Mouse (Mus musculus) bone marrow, adult 2 months (tissue): ENCODE results near the gene Sel1l. TPM values are rescaled to one million over a fixed set of nuclear protein-coding genes. Genes with fewer than 3 reads are reported as not detected.
"Not testable (repeated sequence)": the region's sequence is repeated elsewhere in the genome, so short reads cannot be mapped to it uniquely, and the experiment has no call there.

ENCODE experiments used
- H3K27ac ChIP-seq: fragments of 200-500 bp; 2 replicates; pipeline ENCODE4 v1.5.1; 2012; ENCODE audit warnings: low read depth, mild to moderate bottlenecking, control low read depth, inconsistent platforms, low read length; ENCODE audit not compliant: control insufficient read depth, poor library complexity, insufficient read depth
- H3K4me1 ChIP-seq: fragments of 200-500 bp; 2 replicates; pipeline ENCODE4 v1.6.1; 2011; ENCODE audit warnings: low read length; ENCODE audit not compliant: control insufficient read depth, insufficient read depth
- H3K4me3 ChIP-seq: fragments of 200-500 bp; replicated peaks from 2 replicates; pipeline ENCODE3; 2011; ENCODE audit warnings: mild to moderate bottlenecking, low read depth, low read length, control low read depth; ENCODE audit not compliant: control insufficient read depth
- CTCF ChIP-seq: fragments of 200-500 bp; IDR thresholded peaks from 2 replicates; pipeline ENCODE4 v1.5.1; 2011; ENCODE audit warnings: low read length, control low read depth; ENCODE audit not compliant: control insufficient read depth, insufficient read depth
- POLR2A ChIP-seq: fragments of 200-500 bp; IDR thresholded peaks from 2 replicates; pipeline ENCODE4 v1.6.1; 2011; ENCODE audit warnings: low read depth, mild to moderate bottlenecking, control low read depth, low read length, borderline replicate concordance; ENCODE audit not compliant: control insufficient read depth
- WGBS: fragments of 180-500 bp; shearing (Covaris S2); methylation state at CpG from one replicate; pipeline ENCODE4 v1.1.7; 2018; 5-methylcytosine and 5-hydroxymethylcytosine counted together
- polyA plus RNA-seq: library from polyadenylated mRNA; stranded (reverse); fragments of >200 nt; gene quantifications from 2 replicates; pipeline ENCODE4 v1.2.4, GENCODE M21; 2011; ENCODE audit warnings: low replicate concordance; ENCODE audit not compliant: missing spikeins, insufficient read depth, insufficient read length

Sel1l gene
- polyA plus RNA-seq, 1 experiment: 54.0 TPM

DNA sequence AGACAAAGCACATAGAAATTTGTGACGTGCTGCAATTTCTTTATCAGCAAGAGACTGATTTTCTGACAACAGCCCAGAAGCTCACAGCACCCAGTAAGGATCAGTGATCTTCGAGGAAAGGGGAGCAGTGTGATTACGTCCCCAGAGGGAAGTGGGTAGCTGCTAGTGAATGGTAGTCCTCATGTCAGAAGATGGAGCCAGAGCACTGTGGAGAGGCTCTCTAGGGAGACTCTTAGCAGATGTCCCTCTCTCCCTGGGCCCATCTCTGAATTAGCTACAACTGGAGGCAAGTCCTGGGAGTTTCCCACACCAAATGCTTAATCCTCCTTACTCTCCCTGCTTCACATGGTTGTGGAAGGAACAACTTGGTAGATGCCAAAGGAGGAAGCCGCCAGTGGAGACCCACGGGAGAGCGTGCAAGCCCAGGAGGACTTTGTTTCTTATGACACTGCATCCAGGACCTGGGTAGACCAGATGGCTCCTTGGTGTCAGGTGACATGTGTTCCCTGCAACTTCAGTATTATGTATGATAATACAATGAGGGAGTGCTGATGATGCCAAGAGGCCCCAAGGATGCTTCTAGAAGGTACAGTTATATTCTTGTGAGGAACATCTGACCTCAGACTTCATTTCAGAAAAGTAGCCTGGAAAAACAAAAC lies 50.1 kb downstream of the Sel1l start:
- Histone ChIP-seq H3K27ac (no peak overlapping the region), H3K4me3 (no peak overlapping the region), H3K4me1 (peaks cover 3% of the 10 kb centered on the region; the same call in 1 of the 2 replicates)
- WGBS: 57% methylated on average over 6 of the region's 6 CpGs
- TF ChIP-seq CTCF (no peak), POLR2A (no peak)

DNA sequence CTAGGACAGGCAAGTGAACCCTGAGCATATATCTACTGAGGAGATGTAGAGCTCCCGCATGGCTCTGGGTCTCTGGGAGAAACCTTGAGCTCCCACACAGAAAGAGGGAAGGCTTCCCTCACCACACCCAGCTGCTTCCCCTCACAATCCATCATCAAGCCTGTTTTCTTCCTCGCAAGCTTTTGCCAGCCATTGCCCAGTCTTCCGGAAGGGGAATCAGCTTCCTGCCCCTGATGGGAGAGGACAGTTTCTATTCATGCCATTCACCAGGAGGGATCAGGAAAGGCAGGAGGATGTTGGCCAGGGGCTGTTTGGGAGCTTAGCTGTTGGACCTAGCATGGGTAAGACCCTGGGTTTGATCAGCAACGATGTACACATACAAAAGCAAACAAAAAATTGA lies 52.2 kb downstream of the Sel1l start:
- Histone ChIP-seq H3K4me3 (no peak overlapping the region), H3K27ac (no peak overlapping the region), H3K4me1 (peaks cover 1% of the 10 kb centered on the region; the same call in 1 of the 2 replicates)
- TF ChIP-seq CTCF (no peak), POLR2A (no peak)
- 60% methylated on average over 4 of the region's 4 CpGs for WGBS

DNA sequence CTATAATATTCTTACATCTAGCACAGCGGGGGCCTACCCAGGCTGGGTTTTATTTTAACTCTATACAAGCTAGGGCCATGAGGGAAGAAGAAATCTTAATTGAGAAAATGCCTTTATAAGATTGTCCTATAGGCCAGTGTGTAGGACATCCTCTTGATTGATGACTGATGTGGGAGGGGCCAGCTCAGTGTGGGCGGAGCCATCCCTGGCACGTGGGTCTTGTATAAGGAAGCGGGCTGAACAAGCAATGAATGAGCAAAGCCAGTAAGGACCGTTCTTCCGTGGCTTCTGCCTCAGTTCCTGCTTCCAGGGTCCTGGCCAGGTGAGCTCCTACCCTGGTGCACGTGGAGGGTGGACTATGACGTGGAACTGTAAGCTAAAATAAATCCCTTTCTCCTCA lies 55.7 kb downstream of the Sel1l start:
- Histone ChIP-seq H3K27ac (no peak overlapping the region), H3K4me1 (no peaks in the 10 kb centered on the region), H3K4me3 (no peak overlapping the region)
- WGBS: 71% methylated on average over 8 of the region's 8 CpGs
- no peak for TF ChIP-seq CTCF
- TF ChIP-seq POLR2A: no peak

DNA sequence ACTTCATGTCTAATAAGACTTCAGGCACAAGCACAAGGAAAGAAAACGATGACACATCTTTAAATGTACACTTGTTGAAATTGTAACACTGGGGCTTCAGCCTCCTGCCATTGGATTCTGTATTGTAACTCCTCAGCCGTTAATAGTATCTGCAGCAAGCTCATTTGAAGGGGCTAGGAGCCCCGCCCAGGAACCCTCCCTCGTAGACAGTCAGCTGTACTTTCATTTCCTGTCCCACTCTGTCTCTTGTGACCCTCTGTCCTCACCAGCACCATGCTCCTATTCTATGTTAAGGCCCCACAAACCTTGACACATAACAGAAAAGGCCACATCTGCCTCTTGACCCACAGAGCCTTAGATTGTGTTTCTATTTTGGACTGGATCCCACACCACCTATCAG lies 57.1 kb downstream of the Sel1l start:
- WGBS: 45% methylated on average over 4 of the region's 4 CpGs
- no peaks in the 10 kb centered on the region for H3K4me1 ChIP-seq
- H3K27ac ChIP-seq: no peak overlapping the region
- no peak for TF ChIP-seq CTCF
- no peak for TF ChIP-seq POLR2A
- H3K4me3 ChIP-seq: no peak overlapping the region

DNA sequence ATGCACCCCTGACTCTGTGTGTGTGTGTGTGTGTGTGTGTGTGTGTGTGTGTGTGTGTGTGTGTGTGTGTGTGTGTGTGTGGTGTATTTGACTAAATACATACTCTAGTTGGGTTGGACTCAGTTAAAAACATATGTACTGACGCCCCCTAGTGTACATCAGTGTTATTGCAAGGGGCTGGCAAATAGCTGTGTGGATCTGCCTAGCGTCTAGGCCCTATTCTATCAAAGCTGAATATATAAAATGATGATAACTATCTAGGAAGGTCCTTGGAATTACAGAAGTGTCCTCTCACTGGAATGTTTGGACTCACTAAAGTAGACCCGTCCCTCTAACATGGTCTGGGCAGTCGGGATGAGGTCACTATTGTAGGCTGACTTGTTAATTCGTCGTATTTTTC lies 59.2 kb downstream of the Sel1l start:
- no peak overlapping the region for H3K4me3 ChIP-seq
- 54% methylated on average over 6 of the region's 6 CpGs for WGBS
- no peak overlapping the region for H3K27ac ChIP-seq
- no peaks in the 10 kb centered on the region for H3K4me1 ChIP-seq
- TF ChIP-seq POLR2A (no peak), CTCF (peak; percentile 41)

DNA sequence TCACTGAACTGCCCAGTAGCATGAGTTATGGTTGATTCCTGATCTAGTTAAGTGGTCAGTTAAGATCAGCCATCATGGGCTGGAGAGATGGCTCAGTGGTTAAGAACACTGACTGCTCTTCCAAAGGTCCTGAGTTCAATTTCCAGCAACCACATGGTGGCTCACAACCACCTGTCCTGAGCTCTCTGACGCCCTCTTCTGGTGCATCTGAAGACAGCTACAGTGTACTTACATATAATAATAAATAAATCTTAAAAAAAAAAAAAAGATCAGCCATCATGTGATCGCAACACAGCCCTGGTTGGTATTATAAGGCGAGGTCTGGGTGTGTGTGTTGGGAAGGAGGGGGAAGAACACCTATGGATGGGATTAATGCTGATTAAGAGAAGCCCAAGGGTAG lies 60.5 kb downstream of the Sel1l start:
- not testable (repeated sequence) for H3K4me1 ChIP-seq, H3K27ac ChIP-seq, H3K4me3 ChIP-seq
- 57% methylated on average over 3 of the region's 3 CpGs for WGBS

DNA sequence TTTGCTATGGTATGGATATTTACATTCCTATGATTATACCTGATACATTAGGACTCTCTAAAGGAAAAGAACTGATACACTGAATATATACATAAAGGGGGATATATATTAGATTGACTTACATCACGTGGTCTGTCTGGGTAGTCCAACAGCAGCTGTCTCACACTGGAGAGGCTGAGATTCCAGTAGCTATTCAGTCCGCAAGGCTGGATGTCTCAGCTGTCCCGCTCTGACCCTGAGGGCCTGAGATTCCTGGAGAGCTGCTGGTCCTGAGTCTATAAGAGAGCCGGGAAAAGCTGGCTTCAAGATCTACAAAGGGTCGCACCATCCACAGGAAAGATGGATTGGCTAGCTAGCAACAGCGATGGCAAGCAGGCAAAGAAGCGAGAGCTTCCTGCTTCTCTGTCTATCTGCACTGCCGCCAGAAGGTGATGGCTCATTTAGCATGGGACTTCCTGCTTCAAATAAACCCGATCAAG lies 61.0 kb downstream of the Sel1l start, which contains the start of gene Ston2:
Gene Ston2, minus strand, starts transcription at position 429 of the 479 bp plus-strand sequence.
- no peaks in the 10 kb centered on the region for H3K4me1 ChIP-seq
- no peak for TF ChIP-seq POLR2A
- no peak within 1 kb of the TSS for H3K4me3 ChIP-seq
- 72% methylated on average over 9 of the region's 9 CpGs for WGBS
- H3K27ac ChIP-seq: no peak within 1 kb of the TSS

DNA sequence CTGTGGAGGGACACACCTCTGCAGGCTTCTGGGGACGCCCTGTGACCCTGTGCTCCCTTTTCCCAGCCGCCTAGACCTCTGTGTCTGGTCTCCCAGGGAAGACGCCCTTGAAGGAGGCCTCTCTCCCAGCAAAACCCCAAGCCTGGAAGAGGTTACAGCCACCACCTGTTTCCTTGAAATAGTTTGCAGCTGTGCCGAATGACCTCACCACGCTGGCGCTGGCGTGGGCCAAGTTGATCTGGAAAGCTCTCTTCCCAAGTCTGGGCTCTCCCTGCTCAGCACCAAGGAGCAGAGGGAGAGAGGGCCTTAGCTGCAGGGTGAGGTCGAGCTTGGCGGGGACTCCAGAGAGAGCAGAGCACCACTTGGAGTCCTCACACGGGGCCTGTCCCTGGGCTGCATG lies 62.6 kb downstream of the Sel1l start:
- 65% methylated on average over 10 of the region's 10 CpGs for WGBS
- Histone ChIP-seq H3K4me3 (no peak overlapping the region), H3K4me1 (no peaks in the 10 kb centered on the region), H3K27ac (no peak overlapping the region)
- TF ChIP-seq CTCF (no peak), POLR2A (no peak)

DNA sequence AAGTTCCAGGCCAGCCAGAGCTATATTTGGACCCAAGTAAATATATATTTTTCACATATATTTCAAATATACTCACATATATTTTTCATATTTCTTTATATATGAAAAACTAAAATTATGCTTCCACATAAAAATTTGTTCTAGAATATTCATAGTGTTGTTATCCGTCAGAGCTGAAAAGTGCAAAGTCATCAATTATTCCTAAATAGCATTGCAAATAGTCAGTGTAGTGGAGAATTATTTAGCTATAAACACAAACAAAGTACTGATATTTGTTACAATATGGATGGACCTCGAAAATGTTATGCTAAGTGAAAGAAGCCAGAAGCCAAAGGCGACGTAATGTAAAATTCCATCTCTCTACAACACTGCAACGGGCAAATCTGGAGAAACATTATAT lies 67.5 kb downstream of the Sel1l start:
- no peaks in the 10 kb centered on the region; the same call in 1 of the 2 replicates for H3K4me1 ChIP-seq
- TF ChIP-seq POLR2A (no peak), CTCF (no peak)
- no peak overlapping the region for H3K4me3 ChIP-seq
- H3K27ac ChIP-seq: no peak overlapping the region
- WGBS: 86% methylated on average over 5 of the region's 5 CpGs
